Mouse (Mus musculus): Measurements from ENCODE around the gene Gstt4. TPM values are rescaled to one million over a fixed set of nuclear protein-coding genes. Genes with fewer than 3 reads are reported as not detected.

Gene Gstt4
- polyA plus RNA-seq, 1 experiment from 2014 or later, result not detected

DNA sequence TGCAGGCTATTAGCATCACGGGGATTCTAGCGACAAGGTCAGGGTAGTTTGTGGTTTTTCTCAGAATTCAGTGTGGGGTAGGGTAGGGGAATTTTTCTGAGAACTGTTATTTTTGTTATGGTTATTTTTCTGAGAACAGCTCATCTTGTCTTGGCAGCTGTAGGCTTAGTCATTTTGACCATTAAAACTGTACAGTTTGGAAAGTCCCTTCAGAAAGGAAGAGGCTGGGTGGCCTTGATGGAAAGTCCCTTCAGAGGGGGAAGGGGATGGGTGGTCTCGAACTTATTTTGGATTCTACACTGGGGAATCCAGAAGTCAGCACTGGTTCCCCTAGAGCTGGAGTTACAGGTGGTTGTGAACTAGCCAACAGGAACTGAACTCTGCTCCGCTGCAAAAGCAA, 2.2 kb upstream of the Gstt4 start:
- H3K27me3 ChIP-seq (ENCODE audit: insufficient read depth, low read length), result no peaks in the 10 kb centered on the region
- no peak overlapping the region for H3K9ac ChIP-seq (replicated peaks)
- WGBS (ENCODE audit: insufficient replicate concordance), result 68% methylated on average over 4 of the region's 4 CpGs
- H3K4me1 ChIP-seq (ENCODE audit: insufficient read depth), result peaks cover 10% of the 10 kb centered on the region; the same call in 1 of the 2 replicates
- no peaks in the 10 kb centered on the region for H3K9me3 ChIP-seq (ENCODE audit: low read length)
- DNase-seq (no peak), ATAC-seq (no peak)
- no peak overlapping the region for H3K27ac ChIP-seq (ENCODE audit: low read depth)
- no peak overlapping the region for H3K4me3 ChIP-seq (ENCODE audit: low read depth, low read length)
- TF ChIP-seq CTCF (IDR thresholded peaks at IDR 0.05; ENCODE audit: low read depth), result no peak
- no peak for TF ChIP-seq EP300 (IDR thresholded peaks at IDR 0.05; ENCODE audit: low read depth)
- H3K36me3 ChIP-seq (replicated peaks; ENCODE audit: insufficient read depth, low read length), result no peaks in the 10 kb centered on the region
- H3K4me2 ChIP-seq (ENCODE audit: low read depth, low read length), result no peak overlapping the region

- Histone ChIP-seq H3K36me3 (replicated peaks; ENCODE audit: insufficient read depth, low read length) (no peaks in the 10 kb centered on the region), H3K4me2 (ENCODE audit: low read depth, low read length) (no peak overlapping the region), H3K27me3 (ENCODE audit: insufficient read depth, low read length) (no peaks in the 10 kb centered on the region), H3K9me3 (ENCODE audit: low read length) (no peaks in the 10 kb centered on the region), H3K27ac (ENCODE audit: low read depth) (no peak overlapping the region), H3K4me3 (ENCODE audit: low read depth, low read length) (no peak overlapping the region), H3K4me1 (ENCODE audit: insufficient read depth) (peaks cover 9% of the 10 kb centered on the region; the same call in 1 of the 2 replicates), H3K9ac (replicated peaks) (no peak overlapping the region)
- 50% methylated on average over 1 of the region's 1 CpGs for WGBS (ENCODE audit: insufficient replicate concordance)
- no peak for TF ChIP-seq CTCF (IDR thresholded peaks at IDR 0.05; ENCODE audit: low read depth)
- ATAC-seq, result no peak
- DNase-seq, result no peak
These were observed 1.4 kb upstream of the Gstt4 start for GRCm38 (mm10) chr10:75823782-75824181.

GRCm38 (mm10) chr10:75819882-75820281, 2.5 kb downstream of the Gstt4 start:
- no peak for TF ChIP-seq CTCF (IDR thresholded peaks at IDR 0.05; ENCODE audit: low read depth)
- no peak for TF ChIP-seq EP300 (IDR thresholded peaks at IDR 0.05; ENCODE audit: low read depth)
- H3K4me3 ChIP-seq (ENCODE audit: low read depth, low read length), result no peak overlapping the region
- H3K4me2 ChIP-seq (ENCODE audit: low read depth, low read length), result no peak overlapping the region
- no peaks in the 10 kb centered on the region for H3K27me3 ChIP-seq (ENCODE audit: insufficient read depth, low read length)
- H3K9ac ChIP-seq (replicated peaks), result no peak overlapping the region
- DNase-seq, result no peak
- no peaks in the 10 kb centered on the region for H3K9me3 ChIP-seq (ENCODE audit: low read length)
- H3K4me1 ChIP-seq (ENCODE audit: insufficient read depth), result no peaks in the 10 kb centered on the region
- no peak for ATAC-seq
- no peaks in the 10 kb centered on the region for H3K36me3 ChIP-seq (replicated peaks; ENCODE audit: insufficient read depth, low read length)
- 80% methylated on average over 5 of the region's 5 CpGs for WGBS (ENCODE audit: insufficient replicate concordance)
- H3K27ac ChIP-seq (ENCODE audit: low read depth), result no peak overlapping the region

DNA sequence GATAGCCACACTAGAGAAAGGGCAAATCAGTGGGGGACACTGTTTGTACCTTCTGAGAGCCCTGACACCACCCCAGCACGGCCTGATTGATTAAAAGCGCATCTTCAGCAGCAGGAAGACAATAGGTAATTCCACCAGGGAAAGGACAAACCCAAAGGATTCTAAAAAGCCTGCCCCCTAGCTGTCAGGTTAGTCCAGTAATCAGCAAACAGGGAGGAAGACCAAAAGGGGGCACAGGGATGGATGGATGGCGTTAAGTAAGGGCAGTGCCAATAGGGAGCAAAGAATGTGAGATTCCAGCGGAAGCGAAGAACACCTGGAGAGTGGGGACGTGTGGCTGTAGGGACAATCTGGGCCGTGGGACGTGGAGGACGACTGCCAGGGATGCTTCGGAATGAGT, 3.7 kb downstream of the Gstt4 start:
- 69% methylated on average over 10 of the region's 10 CpGs for WGBS (ENCODE audit: insufficient replicate concordance)
- H3K36me3 ChIP-seq (replicated peaks; ENCODE audit: insufficient read depth, low read length), result no peaks in the 10 kb centered on the region

GRCm38 (mm10) chr10:75804217-75804616, 18.1 kb downstream of the Gstt4 start:
- H3K27me3 ChIP-seq (ENCODE audit: insufficient read depth, low read length), result no peaks in the 10 kb centered on the region
- H3K4me3 ChIP-seq (ENCODE audit: low read depth, low read length), result no peak overlapping the region
- H3K4me1 ChIP-seq (ENCODE audit: insufficient read depth), result no peaks in the 10 kb centered on the region
- H3K36me3 ChIP-seq (replicated peaks; ENCODE audit: insufficient read depth, low read length), result no peaks in the 10 kb centered on the region
- H3K9ac ChIP-seq (replicated peaks), result no peak overlapping the region
- no peaks in the 10 kb centered on the region for H3K9me3 ChIP-seq (ENCODE audit: low read length)
- TF ChIP-seq CTCF (IDR thresholded peaks at IDR 0.05; ENCODE audit: low read depth) (no peak), EP300 (IDR thresholded peaks at IDR 0.05; ENCODE audit: low read depth) (no peak)
- H3K27ac ChIP-seq (ENCODE audit: low read depth), result no peak overlapping the region
- no peak for ATAC-seq
- no peak for DNase-seq
- WGBS (ENCODE audit: insufficient replicate concordance), result 28% methylated on average over 2 of the region's 2 CpGs
- H3K4me2 ChIP-seq (ENCODE audit: low read depth, low read length), result no peak overlapping the region

More for the DNA sequence above, 3.7 kb downstream of the Gstt4 start:
- Histone ChIP-seq H3K27ac (ENCODE audit: low read depth) (no peak overlapping the region), H3K27me3 (ENCODE audit: insufficient read depth, low read length) (no peaks in the 10 kb centered on the region), H3K9ac (replicated peaks) (no peak overlapping the region), H3K4me2 (ENCODE audit: low read depth, low read length) (no peak overlapping the region), H3K4me1 (ENCODE audit: insufficient read depth) (no peaks in the 10 kb centered on the region), H3K4me3 (ENCODE audit: low read depth, low read length) (no peak overlapping the region), H3K9me3 (ENCODE audit: low read length) (no peaks in the 10 kb centered on the region)
- ATAC-seq, result no peak
- peak; percentile 44 for TF ChIP-seq CTCF (IDR thresholded peaks at IDR 0.05; ENCODE audit: low read depth)
- TF ChIP-seq EP300 (IDR thresholded peaks at IDR 0.05; ENCODE audit: low read depth), result no peak
- DNase-seq, result no peak

DNA sequence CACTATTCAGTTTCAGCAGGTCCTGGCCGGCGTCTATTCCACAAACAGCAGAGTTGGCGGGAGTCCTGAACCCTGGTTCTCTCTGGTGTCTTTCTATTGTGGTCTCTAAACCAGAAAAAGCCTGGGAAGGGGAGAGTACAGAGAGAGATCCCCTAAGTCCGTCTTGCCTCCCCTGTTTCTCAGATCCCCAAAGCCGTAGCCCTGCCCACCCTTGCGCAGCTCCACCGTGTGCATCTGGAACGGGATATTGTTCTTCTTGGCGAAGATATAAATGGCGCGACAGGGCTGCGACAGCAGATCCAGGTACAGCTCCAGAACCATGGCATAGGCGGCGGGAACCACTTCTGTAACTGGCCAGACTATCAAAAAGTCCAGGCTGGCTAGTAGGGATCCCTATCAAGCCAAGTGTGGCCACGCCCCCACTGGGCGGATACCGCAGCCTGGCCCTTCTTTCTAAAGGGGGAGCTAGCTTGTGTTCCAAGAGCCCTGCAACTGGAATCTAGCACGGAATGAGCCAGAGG, 24.1 kb downstream of the Gstt4 start, which contains the start of gene Gstt1:
Gene Gstt1, minus strand, starts transcription at position 409 of the 521 bp plus-strand sequence.
- Histone ChIP-seq H3K27ac (ENCODE audit: low read depth) (peak within 1 kb of the TSS; percentile 55), H3K4me2 (ENCODE audit: low read depth, low read length) (peak within 1 kb of the TSS; percentile 78), H3K27me3 (ENCODE audit: insufficient read depth, low read length) (no peaks in the 10 kb centered on the region), H3K4me3 (ENCODE audit: low read depth, low read length) (peak within 1 kb of the TSS; percentile 44), H3K4me1 (ENCODE audit: insufficient read depth) (peaks cover 13% of the 10 kb centered on the region), H3K36me3 (replicated peaks; ENCODE audit: insufficient read depth, low read length) (no peaks in the 10 kb centered on the region), H3K9me3 (ENCODE audit: low read length) (no peaks in the 10 kb centered on the region), H3K9ac (replicated peaks) (peak within 1 kb of the TSS; percentile 62)
- no peak for TF ChIP-seq EP300 (IDR thresholded peaks at IDR 0.05; ENCODE audit: low read depth)
- no peak for TF ChIP-seq CTCF (IDR thresholded peaks at IDR 0.05; ENCODE audit: low read depth)
- DNase-seq (peak; percentile 71), ATAC-seq (peak; percentile 36; the same call in 1 of the 2 replicates)
- WGBS (ENCODE audit: insufficient replicate concordance), result 4% methylated on average over 18 of the region's 18 CpGs

Measured in liver, postnatal 0 days (tissue).